Mouse (Mus musculus) megakaryocyte, adult 5-6 weeks (primary cell): ENCODE data around the gene Zdhhc19. TPM values are rescaled to one million over a fixed set of nuclear protein-coding genes. Genes with fewer than 3 reads are reported as not detected.

Experiments
- ATAC-seq: 2 replicates; pipeline ENCODE4 v1.8.0; 2016; ENCODE audit warnings: mild to moderate bottlenecking, inconsistent platforms; ENCODE audit not compliant: poor library complexity, severe bottlenecking
- total RNA-seq, 2 experiments: library from RNA; stranded (forward) in 1 of 2; stranded (reverse) in 1 of 2; fragments of 153-499, 151-499 nt in 1 of 2; fragments of 221-1000, 200-1000 nt in 1 of 2; gene quantifications; 2 replicates each; pipeline versions ENCODE4 v1.2.3 to v1.2.4; 2015 to 2017

Zdhhc19 gene
- total RNA-seq, 2 experiments from 2014 or later: 0.33 TPM; not detected in 1

DNA sequence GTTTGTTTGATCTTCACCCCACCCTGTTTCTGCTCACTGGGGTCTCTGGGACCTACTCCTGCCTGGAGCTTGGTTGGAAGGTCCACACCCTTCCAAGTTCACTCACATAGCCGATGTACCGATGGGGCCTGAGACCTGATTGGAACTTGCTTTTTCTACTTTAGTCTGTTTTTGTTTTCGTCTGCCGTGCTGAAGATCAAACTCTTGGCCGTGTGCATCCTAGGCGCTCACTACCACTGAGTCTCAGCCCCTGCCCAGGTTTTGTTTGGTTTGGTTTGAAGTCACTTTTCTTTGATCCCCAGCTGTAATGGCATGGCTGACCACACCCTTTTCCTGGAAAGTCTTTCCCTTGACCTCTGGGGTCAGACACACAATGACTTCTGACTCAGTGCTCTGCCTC, 17.3 kb downstream of the Zdhhc19 start:
- ATAC-seq: no peak

DNA sequence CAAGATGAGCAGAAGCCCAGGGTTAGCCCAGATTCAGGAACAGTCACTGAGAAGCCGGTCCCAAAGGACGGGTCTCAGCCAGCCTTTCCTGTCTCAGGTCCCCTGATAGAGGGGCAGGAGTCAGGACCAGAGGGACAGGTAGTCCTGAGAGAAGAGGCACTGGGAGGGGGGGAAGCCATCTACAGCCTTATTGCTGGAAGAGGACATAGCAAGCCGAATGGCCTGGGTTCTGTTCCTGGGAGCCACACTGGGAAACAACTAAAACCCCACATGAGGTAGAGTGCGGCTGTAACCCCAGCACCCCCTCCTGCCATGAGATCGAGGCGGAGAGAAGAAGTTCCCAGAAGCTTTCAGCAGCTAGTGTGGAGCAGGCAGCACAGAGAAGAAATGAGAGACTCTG, 17.9 kb downstream of the Zdhhc19 start:
- no peak for ATAC-seq

- ATAC-seq: no peak
These were observed 20.2 kb downstream of the Zdhhc19 start for GRCm38 (mm10) chr16:32516006-32516962.

DNA sequence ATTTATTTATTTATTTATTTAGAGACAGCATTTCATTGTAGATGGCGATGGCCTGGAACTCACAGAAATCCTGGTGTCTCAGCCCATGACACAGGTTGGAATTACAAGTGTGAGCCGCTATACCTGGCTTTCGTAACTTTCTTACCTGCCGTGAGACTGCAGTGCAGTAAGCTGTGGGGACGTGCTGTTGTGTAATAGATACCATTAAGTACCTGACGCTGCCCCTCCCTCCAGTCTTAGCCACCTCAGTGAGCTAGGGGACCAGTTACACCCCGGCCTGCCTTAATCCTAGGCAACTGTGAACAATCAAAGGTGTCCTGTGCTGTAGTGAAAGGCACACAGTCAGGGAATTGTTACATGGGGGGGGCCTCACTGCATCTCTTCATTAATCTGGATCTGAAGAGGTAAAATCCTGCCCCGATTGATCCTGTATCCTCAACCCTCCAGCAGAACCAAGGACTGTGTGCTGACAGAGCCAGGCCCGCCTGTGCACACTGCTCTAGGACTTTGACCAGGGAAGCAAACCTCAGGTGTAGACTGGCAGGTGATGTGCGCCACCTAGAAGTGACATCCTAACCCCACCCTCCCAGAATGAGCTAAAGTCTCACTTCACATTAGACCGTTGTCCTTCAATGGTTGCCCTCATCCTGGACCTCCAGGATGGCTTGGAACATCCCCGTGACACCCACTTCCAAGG, 21.9 kb downstream of the Zdhhc19 start:
- no peak for ATAC-seq

DNA sequence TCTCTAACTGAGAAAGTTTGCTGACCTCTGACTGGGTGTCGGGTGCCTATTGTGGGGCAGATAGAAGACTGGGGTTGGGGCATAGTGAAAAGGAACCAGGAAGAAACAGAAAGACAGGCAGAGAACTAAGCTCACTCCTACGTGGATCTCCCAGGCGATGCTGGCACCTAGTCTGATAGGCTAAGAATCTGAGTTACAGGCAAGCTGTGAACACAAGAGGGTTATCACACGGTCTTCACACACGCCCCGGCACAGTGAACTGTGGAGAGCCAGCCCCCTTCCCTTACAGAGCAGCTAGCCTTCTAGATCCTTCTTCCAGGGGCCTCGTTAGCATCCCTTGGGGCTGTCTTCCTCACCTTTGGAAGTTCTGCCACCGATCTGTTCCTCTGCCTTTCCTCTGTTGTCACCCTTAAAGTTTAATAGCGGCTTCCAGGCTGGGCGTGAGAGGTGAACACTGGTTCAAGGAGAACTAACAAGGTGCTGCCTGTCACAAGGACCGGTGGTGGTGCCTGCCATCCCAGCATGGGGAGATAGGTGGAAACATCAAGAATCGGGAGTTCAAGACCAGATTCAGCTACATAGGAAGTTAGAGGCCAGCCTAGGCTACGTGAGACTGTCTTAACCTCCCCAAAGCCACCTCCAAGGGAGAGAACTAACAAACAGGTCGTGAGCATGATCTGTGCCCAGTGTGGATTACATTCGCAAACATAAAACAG, 23.7 kb downstream of the Zdhhc19 start:
- 0 out of 2 replicates have a peak, but pooled peaks have one; percentile 6 for ATAC-seq

GRCm38 (mm10) chr16:32520372-32520748, 24.3 kb downstream of the Zdhhc19 start:
- ATAC-seq: peak; percentile 72

DNA sequence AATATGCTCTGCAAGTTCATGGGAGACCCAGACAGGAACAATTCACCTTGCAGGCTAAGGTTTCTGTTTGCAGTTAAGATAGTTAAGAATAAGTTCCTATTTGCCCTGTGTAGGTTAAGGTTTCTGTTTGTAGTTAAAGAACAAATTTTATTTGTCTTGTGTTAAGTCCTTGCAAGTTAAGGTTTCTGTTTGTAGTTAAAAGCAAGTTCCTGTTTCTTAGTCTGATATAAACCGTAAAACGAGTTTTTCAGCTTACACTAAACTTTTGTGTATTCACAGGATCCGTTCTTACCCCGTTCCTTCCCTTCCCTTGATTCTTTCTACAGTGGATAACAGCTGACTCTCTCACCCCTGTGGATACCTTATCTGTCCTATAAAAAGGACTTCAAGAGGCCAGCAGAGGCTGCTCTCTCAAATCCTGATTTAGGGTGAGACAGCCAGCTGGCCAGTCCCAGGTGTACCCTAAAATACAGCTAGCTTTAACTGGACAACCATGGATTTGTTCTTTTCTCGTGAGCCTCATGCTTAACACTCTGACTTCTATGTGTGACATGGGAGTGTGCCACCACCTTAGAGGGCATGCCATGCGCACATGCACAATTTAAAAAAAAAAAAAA, 26.6 kb downstream of the Zdhhc19 start:
- no peak for ATAC-seq

GRCm38 (mm10) chr16:32523462-32524243, 27.6 kb downstream of the Zdhhc19 start:
- ATAC-seq: no peak

DNA sequence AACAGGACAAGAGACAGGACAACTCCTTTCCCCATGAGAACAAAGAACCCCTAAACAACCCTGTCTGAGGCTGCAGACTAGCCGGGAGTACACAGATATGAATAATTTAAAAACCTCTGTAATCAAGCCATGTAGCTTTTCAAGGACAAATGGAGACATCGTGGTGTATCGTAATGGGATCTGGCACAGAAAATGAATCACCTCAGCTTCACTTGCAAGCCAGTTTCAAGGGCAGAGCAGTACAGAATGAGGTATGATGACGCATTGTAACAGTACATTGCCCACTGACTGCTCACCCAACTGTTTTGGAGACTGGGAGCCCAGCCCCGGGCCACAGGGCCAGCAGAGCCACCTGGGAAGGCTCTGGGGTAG, 28.2 kb downstream of the Zdhhc19 start:
- no peak for ATAC-seq

DNA sequence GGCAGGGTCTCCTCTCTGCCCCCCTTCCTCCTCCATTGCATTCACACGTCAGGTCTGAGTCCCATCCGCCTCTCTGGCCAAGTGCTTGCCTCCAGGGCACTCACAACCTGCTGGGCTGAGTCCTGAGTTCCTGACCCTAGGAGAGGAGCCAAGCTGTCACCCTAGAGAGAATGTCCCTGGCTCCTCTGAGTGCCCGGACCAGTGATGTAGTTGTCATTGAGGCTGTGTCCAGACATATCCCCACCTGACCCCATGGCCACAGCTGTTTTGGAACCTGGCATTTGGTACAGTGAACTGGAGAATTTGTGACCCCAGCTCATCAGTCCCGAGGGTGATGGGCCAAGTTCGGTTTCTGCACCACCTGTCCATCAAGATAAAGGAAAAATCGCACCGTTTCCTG, 30.8 kb downstream of the Zdhhc19 start:
- ATAC-seq: no peak

DNA sequence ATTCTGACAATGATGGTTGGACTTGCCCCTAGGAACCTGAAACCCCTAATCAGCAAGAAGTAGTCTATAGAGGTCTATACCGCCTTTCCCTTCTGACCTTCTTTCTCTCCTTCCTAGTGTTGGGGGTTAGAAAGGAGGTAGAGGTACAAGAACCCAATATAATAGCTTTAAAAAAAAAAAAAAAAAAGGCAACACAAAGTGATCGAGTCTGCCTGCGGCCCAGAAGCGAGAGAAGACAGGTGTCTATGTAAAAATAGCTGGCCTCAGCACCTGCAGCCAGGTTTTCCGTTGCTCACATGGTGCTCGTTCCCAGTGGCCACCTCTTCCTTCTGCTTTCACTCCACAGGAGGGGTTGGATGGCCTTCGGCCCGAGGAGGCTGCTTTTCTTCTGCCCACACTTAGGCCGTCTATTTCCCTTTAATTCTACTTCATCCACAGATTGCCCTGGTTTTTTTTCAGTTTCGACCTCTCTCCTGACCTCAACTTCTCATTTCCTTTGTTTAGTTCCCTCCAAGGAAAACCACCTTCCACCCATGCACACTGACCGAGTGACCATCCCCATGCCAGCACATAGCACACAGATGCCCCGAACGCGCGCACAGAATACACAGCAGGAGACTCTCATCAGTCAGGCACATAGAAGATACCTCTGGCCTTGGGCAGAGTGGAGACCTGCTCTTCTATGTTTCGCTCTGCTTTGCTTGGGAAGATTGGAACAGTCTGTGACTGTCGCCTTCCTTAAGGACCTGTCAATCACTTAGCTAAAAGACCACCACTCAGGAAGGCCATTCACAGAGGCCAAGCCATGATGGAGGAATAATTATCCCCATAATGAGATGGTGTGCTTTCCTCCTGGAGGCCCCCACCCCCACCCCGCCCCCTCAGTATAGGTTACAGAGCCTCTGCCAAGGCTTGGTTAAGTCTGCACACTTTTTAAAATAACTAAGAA, 37.1 kb downstream of the Zdhhc19 start:
- ATAC-seq: peak; percentile 84

- no peak for ATAC-seq
These were observed 39.2 kb downstream of the Zdhhc19 start for GRCm38 (mm10) chr16:32535157-32535751.

DNA sequence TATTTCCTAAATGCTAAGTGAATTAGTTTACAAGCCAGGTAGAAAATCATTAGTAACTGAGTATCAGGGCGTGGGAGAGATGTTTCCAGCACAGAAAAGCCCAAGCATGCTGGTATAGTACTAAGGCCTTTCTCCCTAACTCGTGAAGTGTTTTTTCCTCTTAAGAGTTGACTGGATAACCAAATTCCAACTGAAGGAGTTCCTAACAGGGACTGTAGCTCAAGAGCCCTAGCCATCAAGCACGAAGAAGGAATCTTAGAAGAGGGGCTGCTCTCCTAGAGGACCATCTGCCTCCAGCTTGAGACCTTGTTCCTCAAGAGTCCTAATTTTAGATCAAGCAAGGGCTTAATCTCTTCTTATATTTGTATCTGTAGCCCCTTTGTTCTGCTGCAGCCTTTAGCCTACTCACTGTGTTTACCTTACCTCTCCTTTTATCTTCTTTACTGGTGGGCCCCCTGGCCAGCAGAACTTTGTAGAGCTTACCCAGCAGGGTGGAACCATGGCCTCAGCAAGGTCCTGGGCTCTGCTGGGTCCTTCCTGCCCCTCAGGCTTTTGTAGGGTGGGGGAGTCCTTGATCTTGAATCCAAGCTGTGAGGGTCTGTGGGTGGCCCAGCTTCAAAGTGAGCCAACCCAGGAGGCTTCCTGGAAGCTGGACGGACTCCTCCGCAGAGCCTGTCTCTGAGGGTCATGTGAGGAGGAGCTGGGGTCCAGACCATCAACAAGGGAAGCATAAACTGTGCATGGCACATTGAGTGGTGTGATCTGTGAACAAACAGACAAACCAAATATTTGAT, 42.0 kb downstream of the Zdhhc19 start:
- no peak for ATAC-seq

DNA sequence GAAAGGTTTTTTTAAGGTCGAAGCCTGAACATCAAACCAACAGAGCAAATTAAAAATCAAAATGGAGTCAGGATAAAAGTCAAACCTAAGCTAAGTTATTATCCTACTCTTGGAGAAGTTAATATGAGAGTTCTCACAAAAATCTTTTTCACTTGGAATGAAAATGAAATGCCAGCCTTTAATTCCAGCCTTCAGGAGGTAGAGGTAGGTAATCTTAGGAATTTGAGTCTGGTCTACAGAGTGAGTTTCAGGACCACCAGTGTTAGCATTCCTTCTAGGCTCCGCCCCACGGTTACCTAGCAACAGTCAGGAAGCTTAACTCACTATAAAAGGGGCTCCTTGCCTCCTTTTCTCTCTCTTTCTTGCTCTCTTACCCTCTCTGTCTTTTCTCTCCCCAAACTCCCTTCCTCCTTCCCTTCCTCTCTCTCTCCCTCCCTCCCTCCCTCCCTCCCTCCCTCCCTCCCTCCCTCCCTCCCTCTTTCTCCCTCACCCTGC, 42.7 kb downstream of the Zdhhc19 start:
- no peak for ATAC-seq

DNA sequence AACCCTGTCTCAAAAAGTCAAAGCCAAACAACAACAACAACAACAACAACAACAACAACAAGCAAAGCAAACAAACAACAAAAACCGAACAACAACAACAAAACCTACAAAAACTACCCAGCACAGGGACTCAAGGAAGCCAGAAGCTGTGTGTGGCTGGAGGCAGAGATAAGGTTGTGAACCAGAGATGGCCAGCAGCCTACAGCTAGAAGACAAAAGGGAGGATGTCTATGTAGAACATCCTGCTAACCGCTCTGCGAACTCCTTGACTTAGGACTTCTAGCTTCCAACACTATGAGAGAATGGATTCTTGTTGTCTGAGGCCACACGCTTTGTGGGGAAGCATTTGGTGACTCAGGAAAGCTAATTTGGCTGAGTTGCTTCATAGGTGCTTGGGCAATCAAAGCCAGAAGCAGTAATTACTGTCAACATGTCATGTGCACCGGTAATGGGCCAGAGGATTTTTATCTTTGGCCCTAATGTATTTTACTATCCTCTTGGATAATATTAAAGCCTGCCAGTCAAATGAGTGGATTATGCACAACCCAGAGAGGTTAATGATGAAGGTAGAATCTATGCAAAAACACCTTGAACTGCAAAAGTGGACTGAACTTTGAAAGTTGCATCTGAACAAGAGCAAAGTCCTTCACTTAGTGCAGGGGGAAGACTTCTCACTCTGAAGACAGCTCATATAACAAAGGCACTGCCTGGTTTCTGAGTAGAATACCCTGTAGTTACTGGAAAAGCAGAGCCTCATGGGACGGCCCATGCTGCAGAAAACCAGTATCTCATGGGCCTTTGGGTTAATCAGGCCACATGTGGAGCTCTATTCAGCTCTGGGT, 45.5 kb downstream of the Zdhhc19 start:
- peak; percentile 68 for ATAC-seq

GRCm38 (mm10) chr16:32543422-32543821, 47.4 kb downstream of the Zdhhc19 start:
- ATAC-seq: no peak
